Mouse (Mus musculus) kidney, adult 2 months (tissue): ENCODE measurements around the gene Stx2. TPM values are rescaled to one million over a fixed set of nuclear protein-coding genes. Genes with fewer than 3 reads are reported as not detected.

Experiments
- DNase-seq: peaks from one replicate; pipeline ENCODE4 v3.0.0; 2021
- H3K27ac ChIP-seq: fragments of 200-500 bp; 2 replicates; pipeline ENCODE4 v1.5.1; 2012; ENCODE audit warnings: low read depth, low read length, control low read depth, inconsistent platforms; ENCODE audit not compliant: insufficient read depth
- H3K27me3 ChIP-seq: fragments of 200-500 bp; replicated peaks from 2 replicates; pipeline ENCODE4 v1.6.1; 2012; ENCODE audit warnings: mild to moderate bottlenecking, moderate library complexity, low read length, inconsistent platforms; ENCODE audit not compliant: control insufficient read depth, insufficient read depth
- H3K36me3 ChIP-seq: fragments of 200-500 bp; 2 replicates; pipeline ENCODE4 v1.6.1; 2012; ENCODE audit warnings: mild to moderate bottlenecking, moderate library complexity, low read length, inconsistent platforms; ENCODE audit not compliant: control insufficient read depth, insufficient read depth
- H3K4me1 ChIP-seq: fragments of 200-500 bp; 2 replicates; pipeline ENCODE4 v1.6.1; 2011; ENCODE audit warnings: low read length; ENCODE audit not compliant: control insufficient read depth, insufficient read depth
- H3K4me3 ChIP-seq: fragments of 200-500 bp; 2 replicates; pipeline ENCODE4 v1.5.1; 2011; ENCODE audit warnings: mild to moderate bottlenecking, low read depth, low read length, control low read depth; ENCODE audit not compliant: insufficient read depth
- CTCF ChIP-seq: fragments of 200-500 bp; conservative IDR thresholded peaks from 2 replicates; pipeline ENCODE4 v1.5.1; 2011; ENCODE audit warnings: low read depth, mild to moderate bottlenecking, control low read depth, low read length, moderate library complexity, mixed read lengths; ENCODE audit not compliant: insufficient read depth, insufficient read length
- POLR2A ChIP-seq: fragments of 200-500 bp; IDR thresholded peaks from one replicate; pipeline ENCODE4 v1.6.1; 2011; ENCODE audit warnings: low read depth, low read length, control low read depth
- WGBS: fragments of 180-500 bp; shearing (Covaris S2); methylation state at CpG from one replicate; pipeline ENCODE4 v1.1.7; 2018; 5-methylcytosine and 5-hydroxymethylcytosine counted together
- polyA plus RNA-seq: library from polyadenylated mRNA; depleted of rRNA; stranded (reverse); fragments of >200 nt; gene quantifications from 2 replicates; pipeline ENCODE4 v1.2.3, GENCODE M21; 2012; rRNA removed

The Stx2 gene
- 22.4 and 24.8 TPM in 2 replicates for polyA plus RNA-seq

- peak within 1 kb of the TSS; percentile 6; the same call in 1 of the 2 replicates for H3K27ac ChIP-seq
- peak within 1 kb of the TSS; percentile 80 for H3K4me3 ChIP-seq
- no peaks in the 10 kb centered on the region; the same call in 1 of the 2 replicates for H3K4me1 ChIP-seq
- TF ChIP-seq CTCF = no peak
- TF ChIP-seq POLR2A = no peak
- H3K36me3 ChIP-seq = no peaks in the 10 kb centered on the region
- H3K27me3 ChIP-seq = no peaks in the 10 kb centered on the region
- peak; percentile 96 for DNase-seq
- WGBS = under 1% methylated on average over 38 of the region's 39 CpGs
Measured at GRCm38 (mm10) chr5:129008412-129008826, at the start of gene Stx2. Gene Stx2 (minus strand): TSS chr5:129008574.

- TF ChIP-seq CTCF (no peak), POLR2A (no peak)
- Histone ChIP-seq H3K27ac (no peak overlapping the region), H3K36me3 (no peaks in the 10 kb centered on the region), H3K4me1 (no peaks in the 10 kb centered on the region), H3K4me3 (no peak overlapping the region), H3K27me3 (no peaks in the 10 kb centered on the region)
- no peak for DNase-seq
- 58% methylated on average over 9 of the region's 9 CpGs for WGBS
Measured at GRCm38 (mm10) chr5:129054675-129055284, 46.4 kb upstream of the Stx2 start.

- WGBS = 48% methylated on average over 20 of the region's 20 CpGs
- H3K36me3 ChIP-seq = no peaks in the 10 kb centered on the region
- H3K4me1 ChIP-seq = no peaks in the 10 kb centered on the region
- no peak overlapping the region for H3K27ac ChIP-seq
- no peak for DNase-seq
- H3K4me3 ChIP-seq = no peak overlapping the region
- TF ChIP-seq CTCF (no peak), POLR2A (no peak)
- no peaks in the 10 kb centered on the region for H3K27me3 ChIP-seq
Measured at GRCm38 (mm10) chr5:129052636-129053355, 44.4 kb upstream of the Stx2 start.

- 86% methylated on average over 3 of the region's 3 CpGs for WGBS
- no peak for DNase-seq
- H3K27ac ChIP-seq = no peak overlapping the region
- no peaks in the 10 kb centered on the region for H3K27me3 ChIP-seq
- TF ChIP-seq CTCF (no peak), POLR2A (no peak)
- H3K36me3 ChIP-seq = no peaks in the 10 kb centered on the region
- H3K4me1 ChIP-seq = no peaks in the 10 kb centered on the region
- no peak overlapping the region for H3K4me3 ChIP-seq
Measured at GRCm38 (mm10) chr5:129051910-129052309, 43.5 kb upstream of the Stx2 start.

- TF ChIP-seq CTCF (no peak), POLR2A (no peak)
- DNase-seq = no peak
- H3K36me3 ChIP-seq = no peaks in the 10 kb centered on the region
- WGBS = 73% methylated on average over 9 of the region's 9 CpGs
- H3K27me3 ChIP-seq = no peaks in the 10 kb centered on the region
- H3K4me3 ChIP-seq = no peak overlapping the region
- H3K4me1 ChIP-seq = no peaks in the 10 kb centered on the region
- no peak overlapping the region for H3K27ac ChIP-seq
Measured at GRCm38 (mm10) chr5:129049372-129049771, 41.0 kb upstream of the Stx2 start.

- TF ChIP-seq POLR2A = no peak
- H3K4me3 ChIP-seq = no peak overlapping the region
- no peaks in the 10 kb centered on the region for H3K4me1 ChIP-seq
- no peak overlapping the region for H3K27ac ChIP-seq
- no peaks in the 10 kb centered on the region for H3K27me3 ChIP-seq
- no peak for DNase-seq
- no peaks in the 10 kb centered on the region for H3K36me3 ChIP-seq
- 43% methylated on average over 26 of the region's 26 CpGs for WGBS
Measured at GRCm38 (mm10) chr5:129045641-129046580, 37.5 kb upstream of the Stx2 start.

GRCm38 (mm10) chr5:129037739-129038138, 29.4 kb upstream of the Stx2 start:
- no peak for DNase-seq
- TF ChIP-seq CTCF = no peak
- no peak for TF ChIP-seq POLR2A
- Histone ChIP-seq H3K36me3 (no peaks in the 10 kb centered on the region), H3K27ac (no peak overlapping the region), H3K4me3 (no peak overlapping the region), H3K27me3 (no peaks in the 10 kb centered on the region; the same call in 1 of the 2 replicates), H3K4me1 (no peaks in the 10 kb centered on the region)
- 72% methylated on average over 7 of the region's 7 CpGs for WGBS
